Mouse (Mus musculus) lung, adult 10 weeks (tissue): ENCODE data around the gene Plac9b. TPM values are rescaled to one million over a fixed set of nuclear protein-coding genes. Genes with fewer than 3 reads are reported as not detected.

Experiments
- polyA plus RNA-seq: library from polyadenylated mRNA; stranded (reverse); fragments of 350-450 nt; fragmentation: Illumina TruSeq; extraction: RNeasy Lipid Tissue Mini Kit (QIAGEN cat#74804); gene quantifications from one replicate; pipeline ENCODE4 v1.2.3, GENCODE M21; 2014; ENCODE audit warnings: low read depth, low replicate concordance; ENCODE audit not compliant: insufficient read depth

The Plac9b gene
- polyA plus RNA-seq: 401 TPM

GRCm38 (mm10) chr14:26182380-26182779, at the start of gene Plac9b:
Plac9b (minus strand) TSS chr14:26182480.

DNA sequence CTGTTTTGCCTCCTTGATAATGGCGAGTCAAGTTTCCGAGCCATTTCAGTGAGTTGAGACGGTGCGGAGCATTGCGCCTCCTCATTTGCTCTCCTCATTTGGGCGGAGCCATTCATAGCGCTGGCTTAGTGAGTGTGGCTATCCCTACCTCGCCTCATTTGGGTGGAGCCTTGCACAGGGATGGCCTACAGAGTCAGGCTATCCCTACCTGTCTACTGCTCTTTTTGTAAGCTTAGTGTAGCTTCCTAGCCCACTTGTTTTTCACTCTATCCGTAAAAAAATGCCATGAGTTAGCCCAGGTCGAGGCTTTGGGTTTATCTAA, 24.6 kb upstream of the Plac9b start, which contains the start of gene Tmem254b:
Gene Tmem254b (minus strand): TSS at position 116 of the 322 bp plus-strand sequence.

DNA sequence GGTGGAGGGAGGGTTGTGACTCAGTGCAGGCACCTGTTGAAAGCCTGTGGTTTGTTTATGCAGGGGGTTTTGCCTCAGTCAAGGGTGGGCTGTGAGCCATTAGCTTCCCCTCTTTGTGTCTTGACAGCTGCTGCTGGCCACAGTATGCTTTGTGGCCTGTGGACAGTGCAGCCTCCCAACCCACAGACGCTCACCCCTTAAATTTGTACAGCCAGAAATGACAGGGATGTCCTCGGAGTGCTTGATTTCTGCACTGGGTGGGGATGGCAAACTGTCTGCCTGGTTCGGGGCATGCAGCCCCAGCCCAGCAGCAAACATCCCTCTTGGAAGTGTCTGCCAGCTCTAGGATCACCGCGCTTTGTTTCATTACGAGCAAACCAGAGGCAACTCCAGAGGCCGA, 64.1 kb downstream of the Plac9b start, which contains the start of gene Duxbl2:
Gene Duxbl2 (plus strand): TSS at position 200 of the 400 bp plus-strand sequence.

Other genes starting within 250 kb of the Plac9b start
- gene Cphx1, start 244.2 kb downstream of the Plac9b start, polyA plus RNA-seq: not detected
- not detected for gene Duxbl1, start 203.9 kb downstream of the Plac9b start, polyA plus RNA-seq
- 456 TPM for gene Gm9780, start 139.8 kb downstream of the Plac9b start, polyA plus RNA-seq
- gene Tmem254c, start 115.1 kb downstream of the Plac9b start, polyA plus RNA-seq: 45.6 TPM
- gene Cphx2, start 101.0 kb downstream of the Plac9b start, polyA plus RNA-seq: not detected
- gene Cphx3, start 100.2 kb downstream of the Plac9b start, polyA plus RNA-seq: not detected
- gene Duxbl2, start 64.1 kb downstream of the Plac9b start, polyA plus RNA-seq: 0.59 TPM
- gene Tmem254b, start 24.6 kb upstream of the Plac9b start, polyA plus RNA-seq: 53.5 TPM
- not detected for gene Duxbl3, start 75.5 kb upstream of the Plac9b start, polyA plus RNA-seq